Mouse (Mus musculus) heart, embryonic 11.5 days (tissue): ENCODE results near the gene Ddx24. TPM values are rescaled to one million over a fixed set of nuclear protein-coding genes. Genes with fewer than 3 reads are reported as not detected.

Experiments
- ATAC-seq: fragments of 200-750 bp; cut with Nextera tagmentation; replicated peaks from 2 replicates; pipeline ENCODE4 v1.8.0; 2017; ENCODE audit warnings: moderate library complexity; ENCODE audit not compliant: insufficient number of reproducible peaks, low FRiP score, low TSS enrichment
- H3K27ac ChIP-seq: fragments of 300-500 bp; sonication (generic); 2 replicates; pipeline ENCODE4 v1.5.1; 2014; ENCODE audit warnings: mild to moderate bottlenecking, low read depth, low read length
- H3K27me3 ChIP-seq: fragments of 300-500 bp; sonication (generic); 2 replicates; pipeline ENCODE4 v1.6.1; 2014; ENCODE audit warnings: mild to moderate bottlenecking, low read length, mixed read lengths; ENCODE audit not compliant: control insufficient read depth, insufficient read depth
- H3K36me3 ChIP-seq: fragments of 300-500 bp; sonication (generic); 2 replicates; pipeline ENCODE4 v1.6.1; 2014; ENCODE audit warnings: mild to moderate bottlenecking, low read length, moderate library complexity, mixed read lengths; ENCODE audit not compliant: control insufficient read depth, insufficient read depth
- H3K4me1 ChIP-seq: fragments of 300-500 bp; sonication (generic); 2 replicates; pipeline ENCODE4 v1.6.1; 2014; ENCODE audit warnings: low read length; ENCODE audit not compliant: control insufficient read depth, insufficient read depth
- H3K4me2 ChIP-seq: fragments of 300-500 bp; sonication (generic); 2 replicates; pipeline ENCODE4 v1.6.1; 2014; ENCODE audit warnings: mild to moderate bottlenecking, moderate library complexity
- H3K4me3 ChIP-seq: fragments of 300-500 bp; sonication (generic); 2 replicates; pipeline ENCODE4 v1.5.1; 2014; ENCODE audit warnings: low read depth, low read length
- H3K9ac ChIP-seq: fragments of 300-500 bp; sonication (generic); 2 replicates; pipeline ENCODE4 v1.6.1; 2014; ENCODE audit warnings: mild to moderate bottlenecking, low read depth, low read length, moderate library complexity
- H3K9me3 ChIP-seq: fragments of 300-500 bp; sonication (generic); replicated peaks from 2 replicates; pipeline ENCODE4 v1.6.1; 2016; ENCODE audit warnings: low read length; ENCODE audit not compliant: control insufficient read depth
- WGBS: fragments of 180-500 bp; shearing (Covaris S2); extraction: QIAGEN DNeasy Blood & Tissue Kit; methylation state at CpG from one replicate; pipeline ENCODE4 v1.1.7; 2014; ENCODE audit not compliant: insufficient replicate concordance; 5-methylcytosine and 5-hydroxymethylcytosine counted together
- polyA plus RNA-seq: library from polyadenylated mRNA; unstranded; fragments of >200 nt; fragmentation: Nextera tagmentation; extraction: Ambion mirVana; gene quantifications from 2 replicates; pipeline ENCODE4 v1.2.1, GENCODE M21; 2014

The Ddx24 gene
- polyA plus RNA-seq, 1 experiment from 2014 or later = 74.2 TPM

DNA sequence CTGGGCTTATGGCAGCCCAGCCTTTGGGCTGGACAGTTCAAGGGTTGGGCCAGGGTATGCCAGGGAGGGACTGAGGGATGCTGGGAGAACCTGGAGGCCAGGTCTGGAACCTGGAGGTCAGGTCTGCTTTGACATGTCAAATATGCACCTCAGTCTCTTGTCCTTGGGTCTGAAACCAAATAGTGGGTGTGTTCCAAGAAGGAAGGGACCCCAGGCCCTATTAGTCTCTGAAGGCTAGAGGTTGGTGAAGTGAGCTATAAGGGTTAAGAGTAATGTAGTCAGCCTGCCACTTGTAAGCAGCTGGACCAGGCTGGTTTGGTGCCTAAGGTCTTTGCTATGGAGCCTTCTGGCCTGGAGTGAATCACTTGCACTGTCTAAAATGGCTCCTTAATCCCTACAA, 9.2 kb upstream of the Ddx24 start:
- Histone ChIP-seq H3K27me3 (no peaks in the 10 kb centered on the region; the same call in 1 of the 2 replicates), H3K4me1 (no peaks in the 10 kb centered on the region), H3K9ac (no peak overlapping the region), H3K4me3 (no peak overlapping the region), H3K36me3 (no peaks in the 10 kb centered on the region), H3K9me3 (no peaks in the 10 kb centered on the region), H3K4me2 (no peak overlapping the region), H3K27ac (no peak overlapping the region)
- no peak for ATAC-seq

DNA sequence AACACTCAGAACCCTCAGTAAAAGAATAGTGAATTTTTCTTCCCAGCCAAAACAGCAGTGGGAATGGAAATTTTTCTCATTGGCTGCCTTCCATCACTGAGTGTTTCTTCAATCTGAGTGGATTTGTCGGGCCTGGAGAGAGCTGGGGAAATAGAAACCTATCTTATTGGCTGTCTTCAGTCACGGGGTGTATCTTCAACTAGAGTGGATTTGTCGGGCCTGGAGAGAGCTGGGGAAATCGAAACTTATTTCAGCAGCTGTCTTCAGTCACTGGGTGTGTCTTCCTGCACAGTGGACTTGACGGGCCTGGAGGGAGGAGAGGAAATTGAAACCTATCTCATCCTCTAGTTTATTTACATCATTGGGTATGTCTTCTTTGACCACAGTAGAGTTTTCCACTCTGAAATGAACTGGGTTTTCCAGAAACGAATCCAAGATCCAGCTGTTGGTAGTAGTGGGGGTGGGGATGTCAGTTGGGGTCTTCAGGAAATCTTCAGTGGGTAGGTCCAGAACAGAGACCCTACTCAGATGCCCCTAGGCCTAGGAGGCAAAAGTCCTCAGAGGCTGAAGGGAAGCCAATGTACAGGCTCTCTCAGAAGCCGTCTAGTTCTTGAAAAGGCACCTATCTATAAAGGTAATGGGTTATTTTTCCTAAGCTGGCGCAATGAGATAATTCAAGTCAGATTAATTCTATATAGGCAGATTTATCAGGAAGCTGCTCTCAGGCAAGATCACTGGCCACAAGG, 8.5 kb upstream of the Ddx24 start, which contains the start of gene Ifi27:
Gene Ifi27, plus strand, starts transcription at position 226 of the 746 bp plus-strand sequence.
- Histone ChIP-seq H3K27ac (no peak within 1 kb of the TSS), H3K27me3 (no peaks in the 10 kb centered on the region; the same call in 1 of the 2 replicates), H3K9ac (no peak within 1 kb of the TSS), H3K9me3 (no peaks in the 10 kb centered on the region), H3K36me3 (no peaks in the 10 kb centered on the region), H3K4me1 (no peaks in the 10 kb centered on the region), H3K4me3 (no peak within 1 kb of the TSS), H3K4me2 (no peak within 1 kb of the TSS)
- 59% methylated on average over 8 of the region's 8 CpGs for WGBS
- ATAC-seq = peak; percentile 36; the same call in 1 of the 2 replicates

DNA sequence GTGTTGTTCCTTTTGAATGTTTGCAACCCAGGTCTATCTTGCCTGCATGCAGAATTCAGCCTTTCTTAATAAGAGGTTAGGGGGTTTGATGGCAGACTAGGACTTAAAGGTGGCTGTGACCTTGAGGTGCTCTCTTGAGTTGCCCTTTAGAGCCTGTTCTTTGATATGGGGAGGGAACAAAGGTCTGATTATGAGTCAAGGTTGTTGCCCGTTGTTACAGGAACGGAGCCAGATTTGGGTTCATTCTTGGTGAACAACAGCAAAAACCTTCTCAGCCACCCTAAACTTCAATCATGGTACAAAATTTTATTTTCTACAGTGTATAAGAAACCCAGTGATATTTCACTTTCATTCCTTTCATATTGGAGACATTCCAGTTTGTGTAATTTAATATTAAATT, 7.8 kb upstream of the Ddx24 start:
- no peak overlapping the region for H3K4me2 ChIP-seq
- H3K9me3 ChIP-seq = no peaks in the 10 kb centered on the region
- no peak overlapping the region for H3K27ac ChIP-seq
- no peak overlapping the region for H3K9ac ChIP-seq
- no peaks in the 10 kb centered on the region for H3K36me3 ChIP-seq
- H3K4me3 ChIP-seq = no peak overlapping the region
- WGBS = 76% methylated on average over 2 of the region's 2 CpGs
- H3K4me1 ChIP-seq = no peaks in the 10 kb centered on the region
- H3K27me3 ChIP-seq = no peaks in the 10 kb centered on the region; the same call in 1 of the 2 replicates
- ATAC-seq = no peak

DNA sequence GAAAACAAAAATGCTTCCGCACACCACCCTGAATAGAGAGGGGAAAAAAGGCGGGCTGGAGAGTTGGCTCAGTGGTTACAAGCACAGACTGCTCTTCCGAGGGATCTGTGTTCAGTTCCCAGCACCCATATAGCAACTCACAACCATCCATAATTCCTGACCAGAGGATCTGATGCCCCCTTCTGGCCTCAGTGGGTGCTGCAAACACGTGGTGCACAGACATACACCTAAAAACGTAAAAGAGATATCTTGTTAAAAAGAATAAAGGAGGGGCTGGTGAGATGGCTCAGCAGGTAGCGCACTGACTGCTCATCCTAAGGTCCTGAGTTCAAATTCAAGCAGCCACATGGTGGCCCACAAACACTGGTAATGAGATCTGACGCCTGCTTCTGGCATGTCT, 1.1 kb upstream of the Ddx24 start:
- no peak overlapping the region for H3K4me3 ChIP-seq
- no peak overlapping the region for H3K27ac ChIP-seq
- H3K9ac ChIP-seq = no peak overlapping the region
- no peak overlapping the region for H3K4me2 ChIP-seq
- H3K27me3 ChIP-seq = no peaks in the 10 kb centered on the region
- H3K9me3 ChIP-seq = no peaks in the 10 kb centered on the region
- peaks cover 20% of the 10 kb centered on the region for H3K4me1 ChIP-seq
- 87% methylated on average over 7 of the region's 7 CpGs for WGBS
- H3K36me3 ChIP-seq = peaks cover 3% of the 10 kb centered on the region
- no peak for ATAC-seq

DNA sequence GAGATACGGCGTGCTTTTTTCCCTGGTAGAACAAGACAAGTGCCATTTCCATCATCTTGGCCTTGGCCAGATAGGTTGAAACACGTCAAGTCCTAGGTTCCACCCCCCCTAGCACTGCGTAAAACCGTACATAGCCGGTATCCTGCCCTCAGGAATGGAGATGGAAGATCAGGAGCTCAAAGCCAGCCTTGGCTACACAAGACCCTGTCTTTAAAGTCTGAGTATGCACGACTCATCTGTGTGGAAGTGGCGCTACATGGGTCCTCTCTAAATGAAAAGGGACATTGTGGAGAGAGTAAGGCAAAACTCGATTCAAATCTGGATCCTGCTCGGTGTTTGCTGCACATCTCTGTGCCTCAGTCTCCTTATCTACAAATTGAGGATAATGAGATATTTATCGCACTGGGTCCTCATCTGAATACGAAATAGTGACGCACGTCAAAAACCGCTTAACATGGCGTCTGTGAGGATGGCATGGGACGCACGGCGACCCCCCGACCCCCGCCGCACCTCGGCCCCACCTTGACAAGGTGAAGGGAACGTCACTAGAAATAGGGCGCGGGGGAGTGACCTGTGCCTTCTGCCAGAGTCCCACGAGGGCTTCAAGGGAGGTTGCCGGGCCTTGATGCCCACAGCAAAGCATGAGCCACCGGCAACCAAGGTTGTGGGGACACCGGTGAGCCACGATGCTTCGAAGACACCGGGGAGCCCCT, 458 bp downstream of the Ddx24 start:
- Histone ChIP-seq H3K9ac (peak overlapping the region; percentile 95), H3K27ac (no peak overlapping the region), H3K4me3 (peak overlapping the region; percentile 96), H3K4me2 (peak overlapping the region; percentile 96), H3K4me1 (peaks cover 22% of the 10 kb centered on the region), H3K27me3 (no peaks in the 10 kb centered on the region), H3K36me3 (peaks cover 3% of the 10 kb centered on the region), H3K9me3 (no peaks in the 10 kb centered on the region)
- ATAC-seq = no peak
- 8% methylated on average over 33 of the region's 33 CpGs for WGBS

DNA sequence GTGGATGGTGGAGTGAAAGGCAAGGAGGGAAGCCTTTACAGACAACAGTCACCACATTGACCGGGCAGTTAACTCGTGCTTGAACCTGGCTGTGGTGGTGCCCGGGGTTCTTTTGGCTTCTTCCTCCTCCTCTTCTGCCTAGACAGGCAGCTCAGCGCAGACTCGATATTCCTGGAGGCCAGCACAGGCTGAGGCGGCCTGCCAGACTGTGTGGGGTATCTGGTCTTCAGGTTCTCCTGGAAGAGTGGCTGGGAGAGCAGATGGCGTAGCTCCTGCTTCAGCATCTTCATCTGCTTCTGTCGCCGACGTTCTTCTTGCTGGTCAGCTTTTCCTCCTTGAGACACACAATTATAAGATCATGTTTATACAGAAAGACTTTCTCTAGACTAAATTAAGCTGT, 17.5 kb downstream of the Ddx24 start:
- Histone ChIP-seq H3K9ac (no peak overlapping the region), H3K36me3 (peaks cover 36% of the 10 kb centered on the region), H3K4me2 (no peak overlapping the region), H3K27me3 (no peaks in the 10 kb centered on the region), H3K27ac (no peak overlapping the region), H3K4me1 (no peaks in the 10 kb centered on the region), H3K4me3 (no peak overlapping the region), H3K9me3 (no peaks in the 10 kb centered on the region)
- 92% methylated on average over 10 of the region's 10 CpGs for WGBS
- no peak for ATAC-seq

DNA sequence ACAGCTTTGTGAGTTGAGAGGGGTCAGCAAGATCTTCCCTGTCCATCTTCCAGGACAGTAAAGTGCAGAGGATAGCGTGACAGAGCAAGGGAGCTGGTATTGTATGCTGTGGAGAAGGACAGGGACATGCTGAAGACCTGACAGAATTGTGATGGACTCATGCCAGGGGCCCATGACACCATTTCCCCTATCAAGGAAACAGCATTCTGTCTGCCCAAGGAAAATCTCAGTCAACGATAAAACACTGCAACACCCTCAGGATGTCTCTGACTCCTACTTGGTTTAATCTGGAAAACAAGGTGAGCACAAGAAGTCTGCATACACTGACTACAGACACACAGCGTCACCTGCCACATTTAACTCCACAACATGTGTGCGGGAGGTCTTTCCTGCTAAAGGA, 17.9 kb downstream of the Ddx24 start, which contains the start of gene 9330161L09Rik:
Gene 9330161L09Rik, minus strand, starts transcription at position 101 of the 400 bp plus-strand sequence.
- Histone ChIP-seq H3K36me3 (peaks cover 34% of the 10 kb centered on the region), H3K9ac (no peak within 1 kb of the TSS), H3K27me3 (no peaks in the 10 kb centered on the region), H3K27ac (no peak within 1 kb of the TSS), H3K4me3 (no peak within 1 kb of the TSS), H3K4me1 (no peaks in the 10 kb centered on the region), H3K4me2 (no peak within 1 kb of the TSS), H3K9me3 (no peaks in the 10 kb centered on the region)
- ATAC-seq = no peak
- 90% methylated on average over 4 of the region's 4 CpGs for WGBS

DNA sequence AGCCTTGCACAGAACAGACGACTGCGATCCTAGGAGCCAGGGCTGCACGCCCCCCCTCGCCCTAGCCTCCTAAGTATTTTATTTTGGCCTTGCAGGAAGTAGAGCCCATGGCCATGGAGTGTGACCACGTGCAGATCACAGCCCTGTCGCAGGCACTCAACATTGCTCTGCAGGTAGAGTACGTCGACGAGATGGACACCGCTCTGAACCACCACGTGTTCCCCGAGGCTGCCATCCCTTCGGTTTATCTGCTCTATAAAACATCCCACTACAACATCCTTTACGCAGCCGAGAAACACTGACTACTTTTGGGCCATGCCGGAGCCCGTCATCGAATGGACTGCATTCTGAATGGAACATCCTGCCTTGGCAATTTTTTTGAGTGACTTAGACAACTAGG, 21.5 kb downstream of the Ddx24 start:
- no peak overlapping the region for H3K27ac ChIP-seq
- H3K9me3 ChIP-seq = no peaks in the 10 kb centered on the region
- H3K36me3 ChIP-seq = peaks cover 23% of the 10 kb centered on the region
- H3K27me3 ChIP-seq = no peaks in the 10 kb centered on the region
- H3K9ac ChIP-seq = no peak overlapping the region
- ATAC-seq = no peak; the same call in 1 of the 2 replicates
- WGBS = 87% methylated on average over 18 of the region's 18 CpGs
- H3K4me2 ChIP-seq = no peak overlapping the region
- H3K4me1 ChIP-seq = no peaks in the 10 kb centered on the region
- no peak overlapping the region for H3K4me3 ChIP-seq
